Mouse (Mus musculus) c-Kit-positive CD71-negative TER-119-negative erythroid progenitor cells, embryonic 14.5 days (primary cell): ENCODE data around the gene Fiz1.

ENCODE experiments used
- DNase-seq: peaks from one replicate; pipeline ENCODE4 v3.0.0-alpha.2; 2013; ENCODE audit warnings: low read depth

Gene Fiz1

GRCm38 (mm10) chr7:4996934-4997333 is 17.6 kb downstream of the Fiz1 start:
- no peak for DNase-seq

DNA sequence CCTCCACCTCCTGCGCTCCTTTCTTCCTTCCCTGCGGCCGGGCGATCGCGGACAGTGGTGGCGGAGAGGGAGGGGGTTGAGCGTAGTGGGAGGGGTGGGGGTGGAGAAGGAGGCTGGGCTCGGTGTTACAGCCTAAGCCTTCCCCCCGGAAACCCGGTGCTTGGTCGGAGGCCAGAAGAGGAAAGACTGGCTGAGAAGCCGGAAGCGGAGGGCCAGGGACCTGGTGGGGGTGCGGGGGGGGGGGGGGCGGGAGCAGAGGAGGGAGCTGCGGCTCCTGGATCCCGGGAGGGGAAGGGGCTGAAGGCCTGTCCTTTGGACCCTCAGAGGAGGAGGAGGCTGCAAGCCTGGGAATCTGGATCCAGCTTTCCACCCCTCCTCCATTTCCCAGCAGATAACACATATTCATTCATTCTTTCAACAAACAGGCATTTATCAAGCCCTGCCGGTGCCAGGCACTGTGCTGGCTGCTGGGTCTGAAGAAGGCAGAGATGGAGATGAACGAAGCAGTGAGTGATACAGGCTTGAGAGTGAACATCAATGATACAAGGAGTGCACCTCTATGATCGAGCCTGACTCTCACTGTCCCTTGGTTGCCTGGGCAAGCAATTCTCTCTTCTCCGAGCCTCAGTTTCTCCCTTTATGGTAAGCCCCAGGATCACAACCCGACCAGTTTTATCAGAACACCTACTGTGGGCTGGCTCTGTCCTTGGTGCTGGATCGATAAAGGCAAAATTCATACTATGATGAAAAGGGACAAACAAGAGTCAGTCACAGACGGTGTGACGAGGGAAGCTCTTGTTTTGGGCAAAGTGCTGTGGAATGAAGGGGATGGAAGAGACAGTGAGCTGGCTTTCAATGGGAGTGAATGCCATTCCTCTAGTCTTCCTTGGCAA is 18.2 kb downstream of the Fiz1 start, which contains the start of gene Zfp579:
Gene Zfp579, minus strand, starts transcription at position 156 of the 893 bp plus-strand sequence.
- DNase-seq = peak; percentile 56

DNA sequence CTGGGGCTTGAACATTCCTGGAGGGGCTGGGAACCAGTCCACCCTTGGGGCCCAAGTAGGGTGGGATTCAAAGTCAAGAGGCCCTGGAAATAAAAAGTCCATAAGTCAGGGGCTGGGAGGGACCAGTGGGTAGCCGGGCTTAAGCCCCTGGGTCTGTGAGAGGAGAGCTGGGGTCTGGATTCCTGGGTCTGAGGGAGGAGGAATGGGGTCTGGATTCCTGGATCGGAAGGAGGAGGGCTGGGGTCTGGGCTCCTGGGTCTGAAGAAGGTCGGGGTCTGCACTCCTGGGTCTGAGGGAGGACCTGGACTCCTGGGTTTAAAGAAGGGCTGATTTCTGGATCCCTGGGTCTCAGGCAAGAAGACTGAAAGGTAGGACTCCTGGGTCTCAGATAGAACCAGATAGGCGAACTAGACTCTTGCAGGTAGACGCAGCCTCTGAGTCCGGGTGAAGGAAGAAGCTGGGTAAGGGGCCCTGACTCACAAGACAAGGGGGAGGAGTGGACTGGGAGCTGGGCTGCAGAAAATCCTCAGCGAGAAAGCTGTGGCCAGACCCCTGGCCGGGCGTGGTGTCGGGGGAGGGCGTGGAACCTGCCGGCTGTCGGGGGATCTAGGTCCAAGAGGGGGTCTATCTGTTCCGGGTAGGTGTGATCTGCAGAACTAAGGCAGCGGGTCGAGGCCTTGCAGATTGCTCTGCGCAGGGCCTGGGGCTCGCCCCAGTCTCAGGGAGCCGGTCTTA is 19.1 kb downstream of the Fiz1 start:
- no peak for DNase-seq

DNA sequence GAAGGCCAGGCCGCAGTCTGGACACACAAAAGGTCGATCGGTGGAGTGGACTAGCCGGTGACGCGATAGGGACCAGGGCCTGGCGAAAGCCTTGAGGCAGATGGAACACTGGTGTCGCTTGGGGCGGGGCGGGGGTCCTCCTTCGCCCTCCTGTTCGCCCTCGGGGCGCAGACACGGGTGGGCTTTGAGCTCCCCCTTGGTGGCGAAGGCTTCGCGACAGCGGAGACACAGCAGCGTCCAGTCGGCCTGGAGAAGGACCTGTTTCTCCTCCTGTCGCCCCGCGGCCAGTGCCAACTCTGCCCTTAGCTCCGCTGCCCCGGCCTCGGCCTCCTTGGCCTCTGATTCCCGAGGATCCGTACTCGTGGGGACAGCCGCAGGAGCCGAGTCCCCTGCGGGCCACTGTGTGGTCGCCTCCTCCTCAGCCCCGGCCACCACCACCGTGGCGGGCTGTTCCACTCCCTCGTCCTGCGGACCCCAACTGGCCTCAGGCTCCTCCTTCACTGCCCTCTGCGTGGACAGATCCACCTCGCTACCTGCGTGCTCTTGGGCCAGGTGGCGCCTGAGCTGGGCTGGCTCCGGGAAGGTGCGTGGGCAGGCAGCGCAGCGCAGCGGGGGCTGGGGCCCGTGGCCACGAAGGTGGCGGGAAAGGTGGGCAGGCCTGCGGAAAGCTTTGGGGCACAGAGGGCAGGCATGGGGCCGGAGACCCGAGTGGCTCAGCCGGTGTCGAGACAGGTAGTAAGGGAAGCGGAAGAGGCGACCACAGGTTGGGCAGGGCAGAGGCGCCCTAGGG is 20.3 kb downstream of the Fiz1 start:
- no peak for DNase-seq

DNA sequence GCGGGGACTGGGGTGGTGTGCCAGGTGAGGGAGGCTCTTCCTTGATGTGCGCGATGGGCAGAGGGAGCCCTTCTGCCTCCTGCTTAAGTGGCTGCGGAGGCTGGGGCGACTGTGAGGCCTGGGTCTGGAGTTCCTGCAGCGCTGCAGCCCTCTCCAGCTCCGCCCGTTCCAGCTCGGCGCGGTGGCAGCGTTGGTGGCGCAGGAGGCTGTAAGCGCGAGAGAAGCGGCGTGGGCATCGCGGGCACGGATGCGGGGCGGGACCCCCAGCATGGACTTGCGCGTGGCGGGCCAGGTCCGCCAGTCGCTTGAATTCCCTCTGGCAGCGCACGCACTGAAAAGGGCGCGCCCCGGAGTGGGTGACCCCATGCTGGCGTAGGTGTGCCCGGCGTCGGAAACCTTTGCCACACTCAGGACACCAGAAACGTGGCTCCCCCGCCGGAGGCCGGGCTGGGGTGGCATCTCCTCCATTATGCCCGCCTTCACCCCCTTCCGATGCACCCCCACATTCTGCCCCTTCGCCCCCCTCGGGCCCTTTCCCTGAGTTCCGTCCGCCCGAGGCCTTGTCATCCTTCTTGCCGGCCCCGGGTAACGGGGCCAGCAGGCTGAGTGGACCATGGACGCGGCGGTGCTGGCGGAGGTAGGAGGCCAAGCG is 21.0 kb downstream of the Fiz1 start:
- DNase-seq = no peak

GRCm38 (mm10) chr7:4988250-4988649 is 26.2 kb downstream of the Fiz1 start:
- DNase-seq = no peak

- no peak for DNase-seq
These were observed 37.7 kb downstream of the Fiz1 start for GRCm38 (mm10) chr7:4976832-4977231.

DNA sequence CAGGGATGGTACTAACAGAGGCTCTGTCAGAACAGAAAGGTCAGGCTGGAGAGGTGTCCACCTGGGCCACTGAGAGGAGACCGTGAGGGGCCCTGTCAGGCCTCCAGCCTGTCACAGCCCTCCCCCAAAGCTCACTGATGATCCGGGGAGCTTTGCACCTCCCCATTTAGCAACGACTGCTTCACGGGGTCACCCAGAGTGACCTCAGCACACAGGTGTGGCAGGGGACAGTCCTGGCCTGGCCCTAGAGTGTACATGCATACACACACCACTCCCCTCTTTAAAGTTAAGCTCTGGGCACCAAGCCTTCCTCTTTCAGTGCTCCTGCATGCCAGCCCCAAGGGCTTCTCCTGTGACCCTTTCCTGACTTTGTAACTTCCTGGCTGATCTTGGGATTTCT is 39.0 kb downstream of the Fiz1 start:
- no peak for DNase-seq

DNA sequence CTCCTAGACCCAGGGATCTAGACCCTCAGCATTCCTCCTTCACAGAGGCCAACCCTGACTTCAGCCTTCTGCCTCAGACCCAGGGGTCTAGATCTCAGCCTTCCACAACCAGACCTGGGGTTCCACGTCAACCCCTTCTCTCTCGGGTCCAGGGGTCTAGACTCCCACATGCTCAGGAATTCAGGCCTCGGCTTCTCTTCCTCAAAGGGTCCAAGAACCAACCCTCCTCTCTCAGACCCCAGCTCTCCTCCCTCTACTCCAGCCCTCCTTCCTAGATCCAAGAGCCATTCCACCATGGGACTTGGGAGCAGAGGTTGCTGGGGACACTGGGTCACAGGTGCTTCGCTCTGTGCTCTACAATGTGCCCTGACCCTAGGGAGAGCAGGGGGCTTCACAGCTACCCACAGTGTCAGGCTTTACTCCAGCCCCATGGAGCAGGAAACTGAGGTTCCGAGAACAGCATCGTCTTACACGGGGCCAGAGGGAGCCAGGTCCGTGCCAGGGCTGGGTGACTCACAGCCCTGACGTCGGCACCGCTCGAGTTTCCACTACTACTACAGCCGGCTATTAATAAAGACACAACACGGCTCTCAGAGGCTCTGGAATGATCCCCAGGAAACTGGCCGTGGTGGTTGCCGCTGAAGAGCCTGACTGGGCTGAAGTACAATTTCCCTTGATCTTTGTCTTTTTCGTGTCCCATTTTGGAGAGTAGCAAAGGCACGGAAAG is 42.0 kb downstream of the Fiz1 start:
- no peak for DNase-seq

DNA sequence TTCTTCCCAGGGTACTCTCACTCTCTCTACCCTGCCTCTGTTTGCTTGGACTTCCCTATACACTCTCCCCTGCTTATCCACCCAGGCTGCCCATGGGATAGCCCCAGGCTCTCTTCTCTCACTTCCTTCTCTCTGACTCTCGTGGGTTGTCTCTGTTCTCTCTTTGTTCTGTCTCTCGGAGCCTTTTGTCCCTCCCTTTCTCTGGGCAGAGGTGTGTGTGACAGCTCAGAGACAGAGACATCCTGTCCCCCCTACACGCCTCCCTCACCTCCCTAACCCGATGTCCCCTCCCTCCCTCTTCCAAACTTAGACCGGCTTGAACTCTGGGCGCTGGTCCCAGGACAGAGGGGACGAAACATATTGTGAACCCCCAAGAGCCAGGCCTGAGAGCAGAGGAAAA is 42.8 kb downstream of the Fiz1 start:
- DNase-seq = no peak

DNA sequence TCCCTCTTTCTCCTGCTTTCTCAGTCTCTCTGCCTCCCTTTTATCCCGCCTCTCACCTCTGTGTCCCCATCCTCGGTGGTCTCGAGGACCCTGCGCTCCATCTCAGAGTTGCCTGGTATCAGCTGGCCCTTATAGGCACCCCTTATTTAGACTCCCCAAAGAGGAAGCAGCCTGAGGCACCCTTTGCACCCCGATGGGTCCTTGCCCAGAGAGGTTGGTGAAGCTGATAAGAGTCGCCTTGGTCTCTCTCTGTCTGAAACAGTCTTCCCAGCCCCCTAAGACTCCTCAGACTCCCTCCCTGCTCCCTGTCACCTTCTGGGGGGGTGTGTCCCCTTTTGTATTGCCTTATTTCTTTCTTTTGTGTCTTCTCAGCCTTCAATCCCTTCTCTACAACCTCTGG is 43.4 kb downstream of the Fiz1 start, which contains the start of gene Sbk3:
Gene Sbk3, minus strand, starts transcription at position 101 of the 400 bp plus-strand sequence.
- no peak for DNase-seq

DNA sequence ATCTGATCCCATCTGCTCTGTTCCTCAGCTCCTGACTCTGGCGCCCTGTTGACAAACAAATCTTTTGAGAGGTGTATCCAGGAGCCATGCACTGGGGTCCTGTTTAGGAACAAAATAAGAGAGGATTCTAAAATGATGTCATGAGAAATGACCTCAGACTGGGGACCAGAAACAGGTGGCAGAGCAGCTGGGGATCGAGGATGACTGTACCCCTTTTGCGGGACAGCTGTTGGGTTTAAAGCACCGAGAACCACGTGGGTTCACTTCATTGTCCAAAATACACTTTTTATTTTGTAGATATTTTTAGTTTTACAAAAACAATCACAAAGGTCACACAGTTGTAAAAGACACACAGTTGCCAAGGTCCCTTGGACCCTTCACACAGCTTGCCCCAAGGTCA is 49.5 kb downstream of the Fiz1 start:
- no peak for DNase-seq

DNA sequence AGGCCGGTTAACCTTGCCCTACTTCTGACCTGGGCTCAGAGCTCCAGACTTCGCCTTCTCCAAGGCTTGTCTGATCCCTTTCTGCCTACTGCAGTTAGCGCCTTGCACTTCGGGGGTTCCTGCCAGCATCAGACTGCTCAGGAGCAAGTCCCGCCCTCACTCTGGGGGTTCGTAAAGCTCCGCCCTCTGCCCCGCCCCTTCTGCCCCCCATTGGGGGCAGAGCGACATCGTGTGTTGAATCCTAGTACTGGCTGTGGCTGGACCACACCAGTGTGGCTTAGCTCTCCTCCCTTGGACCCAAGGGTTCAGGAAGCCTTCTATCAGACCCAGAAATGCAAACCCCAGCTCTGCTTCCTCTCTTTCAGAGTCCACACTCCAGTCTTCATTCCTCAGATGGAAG is 50.2 kb downstream of the Fiz1 start, which contains the start of gene Sbk2:
Gene Sbk2, minus strand, starts transcription at position 135 of the 400 bp plus-strand sequence.
- peak; percentile 64 for DNase-seq

GRCm38 (mm10) chr7:4963527-4963926 is 51.0 kb downstream of the Fiz1 start:
- no peak for DNase-seq

- no peak for DNase-seq
These were observed 57.1 kb downstream of the Fiz1 start for GRCm38 (mm10) chr7:4957361-4957760.
